Mouse (Mus musculus) bone marrow, adult 2 months (tissue): ENCODE measurements around the gene Slc25a47. TPM values are rescaled to one million over a fixed set of nuclear protein-coding genes. Genes with fewer than 3 reads are reported as not detected.

ENCODE experiments used
- H3K27ac ChIP-seq: fragments of 200-500 bp; 2 replicates; pipeline ENCODE4 v1.5.1; 2012; ENCODE audit warnings: low read depth, mild to moderate bottlenecking, control low read depth, inconsistent platforms, low read length; ENCODE audit not compliant: control insufficient read depth, poor library complexity, insufficient read depth
- H3K4me1 ChIP-seq: fragments of 200-500 bp; 2 replicates; pipeline ENCODE4 v1.6.1; 2011; ENCODE audit warnings: low read length; ENCODE audit not compliant: control insufficient read depth, insufficient read depth
- H3K4me3 ChIP-seq: fragments of 200-500 bp; replicated peaks from 2 replicates; pipeline ENCODE3; 2011; ENCODE audit warnings: mild to moderate bottlenecking, low read depth, low read length, control low read depth; ENCODE audit not compliant: control insufficient read depth
- CTCF ChIP-seq: fragments of 200-500 bp; IDR thresholded peaks from 2 replicates; pipeline ENCODE4 v1.5.1; 2011; ENCODE audit warnings: low read length, control low read depth; ENCODE audit not compliant: control insufficient read depth, insufficient read depth
- POLR2A ChIP-seq: fragments of 200-500 bp; IDR thresholded peaks from 2 replicates; pipeline ENCODE4 v1.6.1; 2011; ENCODE audit warnings: low read depth, mild to moderate bottlenecking, control low read depth, low read length, borderline replicate concordance; ENCODE audit not compliant: control insufficient read depth
- WGBS: fragments of 180-500 bp; shearing (Covaris S2); methylation state at CpG from one replicate; pipeline ENCODE4 v1.1.7; 2018; 5-methylcytosine and 5-hydroxymethylcytosine counted together
- polyA plus RNA-seq: library from polyadenylated mRNA; stranded (reverse); fragments of >200 nt; gene quantifications from 2 replicates; pipeline ENCODE4 v1.2.4, GENCODE M21; 2011; ENCODE audit warnings: low replicate concordance; ENCODE audit not compliant: missing spikeins, insufficient read depth, insufficient read length

Gene Slc25a47
- polyA plus RNA-seq, 1 experiment: 7.1 TPM

DNA sequence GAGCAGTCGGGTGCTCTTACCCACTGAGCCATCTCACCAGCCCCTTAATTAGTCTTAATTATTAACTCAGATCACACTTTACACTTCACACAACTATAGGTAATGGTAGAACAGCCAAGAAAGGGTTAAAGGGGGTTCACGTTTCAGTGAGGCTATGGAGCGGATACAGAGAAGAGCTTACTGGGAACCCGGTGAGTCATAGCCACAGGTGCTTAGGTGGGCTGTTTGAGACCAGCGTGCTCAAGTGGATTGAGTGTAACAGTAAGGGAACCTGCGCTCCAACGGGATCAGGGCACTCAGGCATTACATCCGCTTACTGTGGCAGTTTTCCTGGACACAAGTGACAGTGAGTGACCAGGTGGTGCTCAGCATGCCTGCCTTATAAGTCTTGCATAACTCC lies 12.8 kb upstream of the Slc25a47 start:
- H3K27ac ChIP-seq: no peak overlapping the region
- TF ChIP-seq POLR2A: no peak
- no peak for TF ChIP-seq CTCF
- WGBS: 83% methylated on average over 8 of the region's 8 CpGs
- H3K4me1 ChIP-seq: no peaks in the 10 kb centered on the region
- no peak overlapping the region for H3K4me3 ChIP-seq

DNA sequence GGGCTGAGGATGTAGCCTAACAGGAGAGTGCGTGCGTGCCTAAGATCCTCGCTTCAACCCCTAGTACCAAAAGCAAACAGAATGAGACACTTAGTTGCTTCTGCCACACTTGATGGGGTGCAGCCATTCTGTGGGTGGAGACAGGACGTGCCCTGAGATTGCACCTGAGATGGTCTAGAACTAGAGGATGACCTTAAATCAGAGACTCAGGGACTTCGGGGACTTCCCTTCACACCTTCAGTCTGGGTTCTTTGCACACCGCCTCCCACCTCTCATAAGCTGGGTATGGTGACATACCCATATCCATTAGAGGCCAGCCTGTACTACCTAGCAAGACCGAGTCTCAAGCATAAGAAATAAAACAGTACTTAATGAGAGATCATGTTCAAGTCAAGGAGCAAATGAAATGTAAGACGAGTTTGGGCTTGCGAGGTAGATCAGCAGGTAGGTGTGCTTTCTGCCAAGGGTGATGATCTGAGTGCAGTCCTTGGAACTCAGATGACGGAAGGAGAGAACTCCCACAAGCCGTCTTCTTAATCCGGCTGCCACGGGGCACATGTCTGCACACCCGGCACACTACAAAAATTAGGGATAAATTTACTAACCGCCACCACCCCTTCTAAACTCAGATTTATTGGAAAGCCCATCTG lies 11.5 kb upstream of the Slc25a47 start:
- Histone ChIP-seq H3K4me1 (no peaks in the 10 kb centered on the region), H3K27ac (no peak overlapping the region), H3K4me3 (no peak overlapping the region)
- WGBS: 87% methylated on average over 15 of the region's 15 CpGs
- TF ChIP-seq CTCF: no peak
- TF ChIP-seq POLR2A: no peak

DNA sequence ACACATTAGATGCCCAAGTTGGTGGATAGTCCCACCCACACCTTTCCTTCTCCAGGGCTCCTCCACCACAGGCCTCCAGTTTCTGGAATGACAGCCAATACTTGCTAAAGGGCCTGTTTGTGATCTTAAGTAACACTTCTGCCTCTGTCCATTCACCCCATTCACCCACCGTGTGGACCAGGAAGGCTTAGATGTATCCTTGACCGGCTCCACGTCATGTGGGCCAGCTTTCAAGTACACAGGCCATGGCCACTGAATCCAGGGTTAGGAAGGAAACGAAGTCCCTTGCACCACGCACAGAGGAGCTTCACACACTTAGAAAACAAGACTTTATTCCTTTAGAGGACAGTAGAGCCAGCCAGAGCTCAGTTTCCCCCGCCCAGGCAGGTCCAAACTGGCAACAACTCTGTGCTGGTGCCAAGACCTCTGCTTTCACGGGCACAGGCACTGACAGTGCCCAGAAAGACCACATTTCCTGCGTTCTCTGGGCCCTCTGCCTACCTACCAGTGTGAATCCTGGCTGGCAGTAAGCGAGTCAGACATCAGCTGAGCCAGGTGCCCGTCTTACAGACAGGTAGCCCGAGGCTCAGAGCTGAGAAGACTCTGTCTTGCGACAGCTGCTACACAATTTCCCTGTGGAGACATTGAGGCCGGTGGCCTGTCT lies 10.2 kb upstream of the Slc25a47 start:
- TF ChIP-seq CTCF (no peak), POLR2A (no peak)
- H3K4me3 ChIP-seq: no peak overlapping the region
- no peaks in the 10 kb centered on the region for H3K4me1 ChIP-seq
- 87% methylated on average over 13 of the region's 13 CpGs for WGBS
- no peak overlapping the region for H3K27ac ChIP-seq

DNA sequence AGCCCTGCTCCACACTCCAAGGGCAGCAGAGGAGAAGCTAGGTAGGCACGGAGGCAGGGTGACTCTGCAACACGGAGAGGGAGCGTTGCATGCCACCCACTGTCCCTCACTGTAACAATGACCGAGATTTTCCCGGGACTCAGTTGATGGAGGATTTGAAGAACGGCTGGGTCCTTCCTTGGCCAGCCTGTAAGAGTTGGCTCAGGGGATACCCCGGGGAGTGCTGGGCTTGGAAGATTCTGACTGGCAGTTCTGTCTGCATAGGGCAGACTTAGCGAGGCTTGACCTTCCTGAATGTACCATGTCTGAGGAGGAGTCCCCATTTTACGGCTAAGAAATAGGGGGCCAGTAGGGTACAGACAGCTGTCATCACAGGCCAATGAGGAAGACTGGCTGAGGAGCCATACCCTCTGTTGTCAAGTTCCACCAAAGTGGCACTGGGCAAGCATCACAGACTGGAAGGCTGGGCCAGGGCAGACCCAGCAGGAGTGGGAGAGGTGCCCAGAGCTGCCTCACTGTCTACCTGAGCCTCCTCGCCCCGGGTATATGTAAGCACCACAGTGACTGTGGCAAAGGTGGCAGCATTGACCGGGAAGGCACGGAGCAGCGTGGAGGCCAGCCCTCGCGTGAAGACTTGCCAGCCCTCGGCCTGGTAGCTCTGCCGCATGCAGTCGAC lies 9.4 kb upstream of the Slc25a47 start:
- Histone ChIP-seq H3K4me3 (no peak overlapping the region), H3K27ac (no peak overlapping the region), H3K4me1 (no peaks in the 10 kb centered on the region)
- WGBS: 92% methylated on average over 19 of the region's 19 CpGs
- TF ChIP-seq CTCF: no peak
- no peak for TF ChIP-seq POLR2A

DNA sequence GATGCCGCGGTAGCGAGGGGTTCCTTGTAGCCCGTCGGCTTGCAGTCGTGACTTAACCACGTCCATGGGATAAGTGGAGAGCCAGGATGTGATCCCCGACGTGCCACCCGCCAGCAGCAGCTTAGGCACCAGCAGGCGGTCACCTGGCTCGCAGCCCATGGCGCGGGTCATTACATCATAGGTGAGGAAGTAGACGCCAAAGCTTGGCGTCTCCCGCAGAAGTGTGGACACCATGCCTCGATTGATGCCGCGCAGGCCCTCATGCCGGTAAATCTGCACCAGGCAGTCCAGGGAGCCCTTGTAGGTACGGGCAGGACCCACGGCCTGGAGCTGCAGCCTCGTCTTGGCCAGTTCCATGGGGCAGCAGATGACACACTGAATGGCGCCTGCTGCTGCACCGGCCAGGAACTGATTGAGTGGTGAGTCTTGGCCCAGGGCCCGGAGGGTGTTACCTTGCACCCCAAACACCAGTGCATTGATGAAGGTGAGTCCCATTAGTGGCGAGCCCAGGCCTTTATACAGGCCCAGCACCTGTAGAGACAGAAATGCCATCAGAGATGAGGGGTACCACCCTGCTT lies 8.8 kb upstream of the Slc25a47 start:
- Histone ChIP-seq H3K4me3 (no peak overlapping the region), H3K27ac (no peak overlapping the region), H3K4me1 (no peaks in the 10 kb centered on the region)
- TF ChIP-seq CTCF (no peak), POLR2A (no peak)
- 94% methylated on average over 28 of the region's 28 CpGs for WGBS

DNA sequence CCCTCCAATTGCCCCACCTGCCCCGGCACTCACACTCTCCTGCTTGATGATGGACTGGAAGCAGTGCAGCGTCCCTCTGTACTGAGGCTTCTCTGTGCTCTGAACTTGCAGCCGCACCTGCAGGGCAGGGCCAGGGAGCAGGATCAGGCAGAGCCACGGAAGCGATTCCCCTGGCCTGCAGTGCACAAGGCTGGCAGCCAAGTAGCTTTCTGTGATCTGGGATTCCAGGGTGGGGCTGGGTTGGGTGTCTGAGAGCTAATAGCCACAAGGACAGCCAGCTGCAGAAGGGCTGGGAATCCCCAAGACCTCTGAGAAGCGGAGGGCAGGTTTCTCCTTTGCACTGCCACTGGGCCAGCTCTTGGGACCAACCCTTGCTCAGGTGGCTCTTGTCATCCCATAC lies 8.2 kb upstream of the Slc25a47 start:
- Histone ChIP-seq H3K27ac (no peak overlapping the region), H3K4me3 (no peak overlapping the region), H3K4me1 (peaks cover 3% of the 10 kb centered on the region; the same call in 1 of the 2 replicates)
- no peak for TF ChIP-seq CTCF
- TF ChIP-seq POLR2A: no peak
- WGBS: 89% methylated on average over 6 of the region's 6 CpGs

DNA sequence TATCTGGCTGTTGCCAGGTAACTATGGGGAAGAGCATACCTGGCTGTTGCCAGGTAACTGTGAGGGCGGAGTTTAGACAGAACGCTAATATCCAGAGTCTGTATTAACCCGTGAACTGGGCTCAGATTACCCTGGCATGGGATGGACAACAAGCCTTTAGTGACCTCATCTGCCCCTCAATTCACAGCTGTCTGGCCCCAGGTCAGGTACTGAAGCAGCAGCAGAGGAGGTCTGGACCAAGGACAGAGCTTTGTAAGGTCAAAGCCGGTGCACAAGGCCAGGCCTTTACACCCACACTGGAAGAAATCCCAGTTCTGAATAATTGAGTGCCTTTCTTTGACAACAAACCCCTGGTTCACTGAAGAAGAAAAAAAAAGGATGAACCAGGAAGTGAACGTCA lies 6.2 kb upstream of the Slc25a47 start:
- 84% methylated on average over 5 of the region's 5 CpGs for WGBS
- H3K27ac ChIP-seq: no peak overlapping the region
- TF ChIP-seq CTCF: no peak
- TF ChIP-seq POLR2A: no peak
- H3K4me1 ChIP-seq: peaks cover 6% of the 10 kb centered on the region; the same call in 1 of the 2 replicates
- no peak overlapping the region for H3K4me3 ChIP-seq

DNA sequence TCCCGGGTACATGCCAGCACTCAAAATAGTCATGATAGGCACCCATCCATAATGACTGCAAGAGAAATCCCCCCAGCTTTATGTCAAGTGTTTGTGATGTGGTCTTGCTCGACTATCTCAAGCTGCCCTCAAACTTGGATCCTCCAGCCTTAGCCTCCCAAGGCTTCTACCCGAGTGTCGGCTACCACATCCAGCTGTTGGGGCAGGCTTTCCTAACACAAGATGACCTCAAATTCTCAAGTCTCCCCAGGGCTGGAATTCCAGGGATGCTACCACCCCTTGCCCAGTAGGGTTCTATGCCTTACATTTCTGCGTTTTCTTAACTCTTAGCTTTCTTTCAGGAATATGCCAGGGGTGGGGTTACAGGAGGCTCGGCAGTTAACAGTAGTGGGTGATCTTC lies 5.5 kb upstream of the Slc25a47 start:
- 82% methylated on average over 6 of the region's 6 CpGs for WGBS
- H3K27ac ChIP-seq: no peak overlapping the region
- TF ChIP-seq POLR2A: no peak
- no peak for TF ChIP-seq CTCF
- no peak overlapping the region for H3K4me3 ChIP-seq
- peaks cover 8% of the 10 kb centered on the region; the same call in 1 of the 2 replicates for H3K4me1 ChIP-seq
